Mouse (Mus musculus) ES-E14 (cell line): ENCODE measurements around the gene Hspa2.

ENCODE experiments used
- HCFC1 ChIP-seq: IDR thresholded peaks from 2 replicates; pipeline ENCODE4 v1.6.1; 2012; ENCODE audit warnings: low read length, inconsistent platforms, borderline replicate concordance; ENCODE audit not compliant: insufficient read depth
- MAFK ChIP-seq: IDR thresholded peaks from 2 replicates; pipeline ENCODE4 v1.6.1; 2014; ENCODE audit warnings: mild to moderate bottlenecking, low read depth, low read length, inconsistent platforms; ENCODE audit not compliant: insufficient read depth
- ZC3H11A ChIP-seq: IDR thresholded peaks from 2 replicates; pipeline ENCODE4 v1.6.1; 2012; ENCODE audit warnings: low read depth, mild to moderate bottlenecking, inconsistent platforms, low read length, borderline replicate concordance

DNA sequence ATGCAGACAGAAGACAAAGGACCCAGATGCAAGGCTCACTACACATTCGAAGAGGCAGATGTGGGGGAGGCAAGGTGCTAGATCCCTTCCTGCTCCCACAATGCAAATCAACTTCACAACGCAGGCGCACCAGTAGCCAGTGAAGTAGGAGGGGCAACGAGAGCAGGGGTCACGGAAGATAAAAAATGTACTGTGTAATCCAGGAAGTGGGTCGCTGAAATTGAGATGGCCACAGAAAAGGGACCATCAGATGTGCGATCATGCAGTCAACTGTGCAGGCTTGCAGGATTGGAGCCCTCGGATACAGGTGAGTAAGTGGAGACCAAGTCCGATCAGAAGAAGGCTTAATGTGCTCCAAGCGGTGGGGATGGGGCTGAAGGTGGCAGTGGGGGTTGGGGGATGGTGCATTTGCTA, 40.4 kb downstream of the Hspa2 start:
- TF ChIP-seq ZC3H11A = no peak
- no peak for TF ChIP-seq MAFK
- no peak for TF ChIP-seq HCFC1
